Mouse (Mus musculus) bone marrow macrophage, adult 2 months (primary cell): ENCODE measurements around the gene Hgd. TPM values are rescaled to one million over a fixed set of nuclear protein-coding genes. Genes with fewer than 3 reads are reported as not detected.

Experiments
- H3K27ac ChIP-seq: 2 replicates; pipeline ENCODE4 v1.5.1; 2012; ENCODE audit warnings: low read depth, low read length; ENCODE audit not compliant: insufficient read depth
- H3K4me1 ChIP-seq: 2 replicates; pipeline ENCODE4 v1.6.1; 2012; ENCODE audit warnings: low read length; ENCODE audit not compliant: control insufficient read depth, insufficient read depth
- H3K4me3 ChIP-seq: 2 replicates; pipeline ENCODE4 v1.5.1; 2012; ENCODE audit warnings: mild to moderate bottlenecking, low read length, moderate library complexity; ENCODE audit not compliant: insufficient read depth
- CTCF ChIP-seq: IDR thresholded peaks from 2 replicates; pipeline ENCODE4 v1.5.1; 2012; ENCODE audit warnings: low read depth, mild to moderate bottlenecking, low read length, moderate library complexity
- POLR2A ChIP-seq: IDR thresholded peaks from 2 replicates; pipeline ENCODE4 v1.6.1; 2012; ENCODE audit warnings: mild to moderate bottlenecking, low read depth, low read length, borderline replicate concordance
- polyA plus RNA-seq: library from polyadenylated mRNA; stranded (reverse); fragments of >200 nt; gene quantifications from 2 replicates; pipeline ENCODE4 v1.2.4, GENCODE M21; 2012; ENCODE audit not compliant: missing spikeins, insufficient read depth, insufficient read length

The Hgd gene
- polyA plus RNA-seq, 1 experiment: not detected

- TF ChIP-seq CTCF (no peak), POLR2A (no peak)
- Histone ChIP-seq H3K4me3 (no peak overlapping the region), H3K27ac (no peak overlapping the region), H3K4me1 (no peaks in the 10 kb centered on the region)
These were observed 362 bp upstream of the Hgd start for GRCm38 (mm10) chr16:37579591-37579990.

- no peak overlapping the region for H3K27ac ChIP-seq
These were observed 698 bp downstream of the Hgd start for GRCm38 (mm10) chr16:37580651-37581050.

GRCm38 (mm10) chr16:37581901-37582300, 1.9 kb downstream of the Hgd start:
- Histone ChIP-seq H3K27ac (no peak overlapping the region), H3K4me1 (no peaks in the 10 kb centered on the region), H3K4me3 (no peak overlapping the region)
- TF ChIP-seq CTCF: no peak
- TF ChIP-seq POLR2A: no peak

More at GRCm38 (mm10) chr16:37580651-37581050, 698 bp downstream of the Hgd start:
- TF ChIP-seq CTCF (no peak), POLR2A (no peak)
- H3K4me1 ChIP-seq: no peaks in the 10 kb centered on the region
- H3K4me3 ChIP-seq: no peak overlapping the region

GRCm38 (mm10) chr16:37583306-37583705, 3.4 kb downstream of the Hgd start:
- no peak overlapping the region for H3K27ac ChIP-seq
- H3K4me1 ChIP-seq: no peaks in the 10 kb centered on the region
- H3K4me3 ChIP-seq: no peak overlapping the region
- TF ChIP-seq POLR2A (no peak), CTCF (no peak)

GRCm38 (mm10) chr16:37583801-37584200, 3.8 kb downstream of the Hgd start:
- Histone ChIP-seq H3K4me3 (peak overlapping the region; percentile 28; the same call in 1 of the 2 replicates), H3K4me1 (no peaks in the 10 kb centered on the region), H3K27ac (no peak overlapping the region)
- TF ChIP-seq CTCF: no peak

GRCm38 (mm10) chr16:37584218-37585035, 4.5 kb downstream of the Hgd start:
- no peak for TF ChIP-seq POLR2A
- TF ChIP-seq CTCF: no peak
- Histone ChIP-seq H3K4me3 (peak overlapping the region; percentile 28; the same call in 1 of the 2 replicates), H3K4me1 (no peaks in the 10 kb centered on the region), H3K27ac (no peak overlapping the region)

GRCm38 (mm10) chr16:37585129-37585563, 5.2 kb downstream of the Hgd start:
- H3K4me1 ChIP-seq: no peaks in the 10 kb centered on the region
- TF ChIP-seq POLR2A (no peak), CTCF (no peak)
- no peak overlapping the region for H3K27ac ChIP-seq
- H3K4me3 ChIP-seq: no peak overlapping the region

GRCm38 (mm10) chr16:37590921-37591320, 11.0 kb downstream of the Hgd start:
- no peak overlapping the region for H3K4me3 ChIP-seq
- no peak overlapping the region for H3K27ac ChIP-seq
- TF ChIP-seq POLR2A (no peak), CTCF (no peak)
- H3K4me1 ChIP-seq: no peaks in the 10 kb centered on the region

GRCm38 (mm10) chr16:37591551-37591950, 11.6 kb downstream of the Hgd start:
- Histone ChIP-seq H3K4me1 (no peaks in the 10 kb centered on the region), H3K27ac (no peak overlapping the region), H3K4me3 (no peak overlapping the region)
- no peak for TF ChIP-seq POLR2A
- TF ChIP-seq CTCF: no peak

- H3K27ac ChIP-seq: no peak overlapping the region
- H3K4me3 ChIP-seq: no peak overlapping the region
- no peak for TF ChIP-seq CTCF
- TF ChIP-seq POLR2A: no peak
These were observed 17.5 kb downstream of the Hgd start for GRCm38 (mm10) chr16:37597412-37597811.

More at GRCm38 (mm10) chr16:37597412-37597811, 17.5 kb downstream of the Hgd start:
- H3K4me1 ChIP-seq: no peaks in the 10 kb centered on the region
